Comparison of ENCODE assay signal across 8 mouse cellular contexts in the genomic region with DNA sequence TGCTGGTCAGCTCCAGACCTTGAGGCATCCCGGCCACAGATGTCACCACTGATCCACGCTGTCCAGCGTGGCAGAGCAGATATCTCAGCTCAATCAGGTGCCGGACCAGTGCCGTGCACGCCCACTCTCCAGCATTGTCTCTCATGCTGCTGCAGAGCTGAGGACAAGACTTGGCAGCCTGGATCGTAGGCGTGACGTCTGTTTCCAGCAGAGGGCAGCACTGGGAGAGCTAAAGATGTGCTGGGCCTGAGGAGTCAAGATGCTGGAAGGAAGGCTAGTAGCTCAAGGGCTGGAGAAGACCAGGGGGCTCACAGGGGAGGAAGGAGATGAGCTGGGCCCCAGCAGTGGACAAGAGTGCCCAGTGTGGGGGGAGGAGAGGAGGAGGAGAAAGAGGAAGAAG.
DNase-seq lines count a peak whose midpoint lies in the region; ATAC-seq and TF ChIP-seq lines count a peak whose summit lies in the region.

No protein-coding gene starts in this region.

- H3K4me2 ChIP-seq in heart, embryonic 12.5 days, result peak overlapping the region; percentile 47; the same call in 1 of the 2 replicates
- H3K4me2 ChIP-seq in lung, embryonic 14.5 days, result no peak overlapping the region

- DNase-seq in CD4-positive helper T cell, adult 2 months (ENCODE audit: low read depth, low spot score), result peak; percentile 76
- peak; percentile 82 to 91 for DNase-seq in kidney, postnatal 25 days
- peak; percentile 96 for DNase-seq in lung, embryonic 14.5 days
- DNase-seq in ovary, postnatal 14 days (ENCODE audit: low spot score), result peak; percentile 87
- peak; percentile 73 for DNase-seq in thymus, postnatal 14 days

- no peaks in the 10 kb centered on the region for H3K36me3 ChIP-seq in heart, embryonic 12.5 days
- no peaks in the 10 kb centered on the region for H3K36me3 ChIP-seq in lung, embryonic 14.5 days (ENCODE audit: insufficient read depth)

- no peak overlapping the region for H3K4me3 ChIP-seq in bone marrow, adult 2 months (replicated peaks; ENCODE audit: control insufficient read depth, low read depth, low read length)
- H3K4me3 ChIP-seq in embryonic fibroblast, embryonic 13.5 days (ENCODE audit: insufficient read depth, low read length), result no peak overlapping the region
- peak overlapping the region; percentile 14 for H3K4me3 ChIP-seq in heart, embryonic 12.5 days
- H3K4me3 ChIP-seq in lung, embryonic 14.5 days (ENCODE audit: low read depth, low read length), result no peak overlapping the region

- no peaks in the 10 kb centered on the region; the same call in 1 of the 2 replicates for H3K4me1 ChIP-seq in bone marrow, adult 2 months (ENCODE audit: control insufficient read depth, insufficient read depth, low read length)
- H3K4me1 ChIP-seq in embryonic fibroblast, embryonic 13.5 days (ENCODE audit: control insufficient read depth, insufficient read depth, low read length), result peaks cover 18% of the 10 kb centered on the region
- peaks cover 55% of the 10 kb centered on the region for H3K4me1 ChIP-seq in heart, embryonic 12.5 days (replicated peaks)
- peaks cover 17% of the 10 kb centered on the region for H3K4me1 ChIP-seq in lung, embryonic 14.5 days (ENCODE audit: insufficient read depth)

- H3K9ac ChIP-seq in heart, embryonic 12.5 days, result peak overlapping the region; percentile 37; the same call in 1 of the 2 replicates
- H3K9ac ChIP-seq in lung, embryonic 14.5 days, result no peak overlapping the region

- ATAC-seq in heart, embryonic 12.5 days (ENCODE audit: insufficient number of reproducible peaks, low FRiP score), result no peak
- ATAC-seq in lung, embryonic 14.5 days (ENCODE audit: insufficient read depth), result 0 out of 2 replicates have a peak, but pooled peaks have one; percentile 7

- H3K27ac ChIP-seq in bone marrow, adult 2 months (ENCODE audit: control insufficient read depth, insufficient read depth, low read depth, low read length, poor library complexity), result no peak overlapping the region
- H3K27ac ChIP-seq in embryonic fibroblast, embryonic 13.5 days (ENCODE audit: insufficient read depth, low read length), result no peak overlapping the region
- no peak overlapping the region for H3K27ac ChIP-seq in heart, embryonic 12.5 days (ENCODE audit: poor library complexity, severe bottlenecking)
- no peak overlapping the region for H3K27ac ChIP-seq in lung, embryonic 14.5 days (ENCODE audit: low read depth)

- no peak for TF ChIP-seq POLR2A in bone marrow, adult 2 months (IDR thresholded peaks at IDR 0.05; ENCODE audit: borderline replicate concordance, control insufficient read depth, low read depth, low read length)
- no peak for TF ChIP-seq POLR2A in embryonic fibroblast, embryonic 13.5 days (IDR thresholded peaks at IDR 0.05; ENCODE audit: low read depth, low read length)

- peaks cover 12% of the 10 kb centered on the region for H3K27me3 ChIP-seq in heart, embryonic 12.5 days (replicated peaks)
- H3K27me3 ChIP-seq in lung, embryonic 14.5 days (ENCODE audit: insufficient read depth, low read length), result peaks cover 14% of the 10 kb centered on the region

- peak; percentile 87 for TF ChIP-seq CTCF in bone marrow, adult 2 months (IDR thresholded peaks at IDR 0.05; ENCODE audit: control insufficient read depth, insufficient read depth, low read length)
- TF ChIP-seq CTCF in embryonic fibroblast, embryonic 13.5 days (IDR thresholded peaks at IDR 0.05; ENCODE audit: borderline replicate concordance, insufficient read depth, low read length), result peak; percentile 96
- peak; percentile 95 for TF ChIP-seq CTCF in lung, embryonic 14.5 days (IDR thresholded peaks at IDR 0.05; ENCODE audit: low read depth)

- no peaks in the 10 kb centered on the region for H3K9me3 ChIP-seq in heart, embryonic 12.5 days (replicated peaks)
- H3K9me3 ChIP-seq in lung, embryonic 14.5 days (ENCODE audit: low read depth, low read length), result no peaks in the 10 kb centered on the region

- 13% methylated on average over 9 of the region's 9 CpGs for WGBS in bone marrow, adult 2 months
- 9% methylated on average over 9 of the region's 9 CpGs for WGBS in heart, embryonic 12.5 days
- WGBS in lung, embryonic 14.5 days, result 9% methylated on average over 9 of the region's 9 CpGs
